Mouse (Mus musculus): ENCODE measurements around the gene Snap91. TPM values are rescaled to one million over a fixed set of nuclear protein-coding genes. Genes with fewer than 3 reads are reported as not detected.

Gene Snap91
- total and polyA plus RNA-seq, 2 experiments = 0.18 TPM; not detected in 1

DNA sequence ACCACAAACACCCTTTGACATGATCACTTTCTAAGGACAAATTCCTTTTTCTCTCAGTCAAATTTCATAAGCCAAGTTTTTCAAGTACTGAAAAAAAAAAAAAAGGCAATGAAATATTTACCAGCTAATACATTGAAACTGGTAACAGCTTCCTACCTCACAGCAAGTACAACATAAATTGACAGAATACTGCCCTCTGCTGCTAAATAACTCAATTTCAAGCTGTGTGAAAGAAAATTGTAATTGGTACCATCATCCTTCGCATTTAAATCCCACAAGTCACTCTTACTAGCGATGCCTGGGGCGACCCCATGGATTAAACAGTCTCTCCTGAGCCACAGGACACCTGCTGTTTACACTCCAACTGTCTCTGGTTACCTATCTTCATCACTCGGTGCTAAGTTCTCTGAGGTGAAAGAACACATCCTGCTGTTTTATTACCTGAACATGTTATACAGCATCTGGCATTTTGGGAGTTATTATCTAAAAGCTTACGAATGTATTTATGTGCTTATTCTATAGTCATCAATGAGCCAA, 69.7 kb downstream of the Snap91 start:
- H3K79me2 ChIP-seq (ENCODE audit: control insufficient read depth, insufficient read depth, low read length) = no peaks in the 10 kb centered on the region
- no peak overlapping the region for H3K9ac ChIP-seq (ENCODE audit: low read depth, low read length)
- H3K4me3 ChIP-seq (ENCODE audit: insufficient read depth, low read depth, low read length) = no peak overlapping the region
- TF ChIP-seq POLR2A (IDR thresholded peaks at IDR 0.05; ENCODE audit: extremely low read depth, insufficient read depth, low read length) = no peak
- no peak for TF ChIP-seq CTCF (IDR thresholded peaks at IDR 0.05; ENCODE audit: low read depth, low read length)
- H3K27me3 ChIP-seq (ENCODE audit: control insufficient read depth, insufficient read depth, low read length) = no peaks in the 10 kb centered on the region
- no peak overlapping the region for H3K27ac ChIP-seq (replicated peaks; ENCODE audit: insufficient read depth, low read depth, low read length)
- WGBS = 50% methylated on average over 5 of the region's 5 CpGs
- no peak for DNase-seq (ENCODE audit: extremely low read depth, low read depth, low spot score)
- H3K36me3 ChIP-seq (ENCODE audit: control insufficient read depth, insufficient read depth, low read length) = no peaks in the 10 kb centered on the region
- no peaks in the 10 kb centered on the region for H3K4me1 ChIP-seq (ENCODE audit: control insufficient read depth, insufficient read depth, low read length)

DNA sequence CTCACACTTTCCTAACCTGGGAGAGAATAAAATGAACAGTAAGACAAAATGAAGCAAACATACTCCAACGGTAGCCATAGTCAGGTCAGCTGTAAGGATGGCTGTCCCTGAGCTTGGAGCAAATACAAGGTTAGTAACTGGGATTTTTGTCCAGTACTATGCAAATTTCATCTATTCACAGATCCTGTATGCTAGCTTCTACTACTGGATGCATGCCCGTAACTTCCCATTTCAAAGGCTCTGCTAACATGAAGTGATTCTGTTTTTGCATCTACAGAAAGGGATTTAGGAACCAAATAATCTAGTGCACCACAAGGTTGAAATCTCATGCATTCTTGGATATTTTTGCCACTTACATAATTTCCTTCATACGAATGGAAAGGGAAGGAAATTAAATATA, 70.2 kb downstream of the Snap91 start:
- DNase-seq (ENCODE audit: extremely low read depth, low read depth, low spot score) = no peak
- WGBS = 72% methylated on average over 3 of the region's 3 CpGs
- Histone ChIP-seq H3K27me3 (ENCODE audit: control insufficient read depth, insufficient read depth, low read length) (no peaks in the 10 kb centered on the region), H3K9ac (ENCODE audit: low read depth, low read length) (no peak overlapping the region), H3K79me2 (ENCODE audit: control insufficient read depth, insufficient read depth, low read length) (no peaks in the 10 kb centered on the region), H3K36me3 (ENCODE audit: control insufficient read depth, insufficient read depth, low read length) (no peaks in the 10 kb centered on the region), H3K4me3 (ENCODE audit: insufficient read depth, low read depth, low read length) (no peak overlapping the region), H3K4me1 (ENCODE audit: control insufficient read depth, insufficient read depth, low read length) (no peaks in the 10 kb centered on the region), H3K27ac (replicated peaks; ENCODE audit: insufficient read depth, low read depth, low read length) (no peak overlapping the region)
- TF ChIP-seq CTCF (IDR thresholded peaks at IDR 0.05; ENCODE audit: low read depth, low read length) (no peak), POLR2A (IDR thresholded peaks at IDR 0.05; ENCODE audit: extremely low read depth, insufficient read depth, low read length) (no peak)

DNA sequence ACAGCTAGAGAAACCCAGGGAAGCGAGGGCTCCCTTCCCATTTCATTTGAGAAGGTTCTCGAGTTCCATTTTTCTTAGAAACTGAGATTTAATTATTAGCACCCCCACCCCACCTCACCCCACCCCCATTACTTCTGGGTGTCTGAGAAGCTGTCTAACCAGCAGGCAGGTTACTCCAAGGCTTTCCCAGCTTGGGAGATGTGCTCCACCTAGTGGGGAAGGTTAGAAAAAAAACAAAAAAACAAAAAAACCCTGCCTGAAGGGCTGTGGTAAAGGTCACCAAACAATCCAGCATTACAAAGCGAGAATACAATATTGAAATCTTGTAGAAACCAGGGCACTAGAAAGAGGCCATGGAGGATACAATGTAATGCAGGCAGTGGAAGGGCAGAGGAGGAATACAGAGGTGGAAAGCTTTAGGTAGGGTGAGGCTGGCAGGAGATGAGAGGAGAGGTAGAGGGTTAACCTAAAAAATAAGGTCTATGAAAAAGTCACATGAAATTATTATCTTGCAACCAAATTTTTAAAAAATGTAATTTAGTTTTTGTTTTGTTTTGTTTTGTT, 79.8 kb downstream of the Snap91 start:
- TF ChIP-seq POLR2A (IDR thresholded peaks at IDR 0.05; ENCODE audit: extremely low read depth, insufficient read depth, low read length) = no peak
- peak; percentile 38; the same call in 1 of the 2 replicates for TF ChIP-seq CTCF (IDR thresholded peaks at IDR 0.05; ENCODE audit: low read depth, low read length)
- H3K4me3 ChIP-seq (ENCODE audit: insufficient read depth, low read depth, low read length) = no peak overlapping the region
- H3K79me2 ChIP-seq (ENCODE audit: control insufficient read depth, insufficient read depth, low read length) = no peaks in the 10 kb centered on the region
- no peak overlapping the region for H3K9ac ChIP-seq (ENCODE audit: low read depth, low read length)
- DNase-seq (ENCODE audit: extremely low read depth, low read depth, low spot score) = peak; percentile 22
- no peak overlapping the region for H3K27ac ChIP-seq (replicated peaks; ENCODE audit: insufficient read depth, low read depth, low read length)
- no peaks in the 10 kb centered on the region for H3K27me3 ChIP-seq (ENCODE audit: control insufficient read depth, insufficient read depth, low read length)
- 36% methylated on average over 3 of the region's 3 CpGs for WGBS
- no peaks in the 10 kb centered on the region for H3K4me1 ChIP-seq (ENCODE audit: control insufficient read depth, insufficient read depth, low read length)
- H3K36me3 ChIP-seq (ENCODE audit: control insufficient read depth, insufficient read depth, low read length) = no peaks in the 10 kb centered on the region

DNA sequence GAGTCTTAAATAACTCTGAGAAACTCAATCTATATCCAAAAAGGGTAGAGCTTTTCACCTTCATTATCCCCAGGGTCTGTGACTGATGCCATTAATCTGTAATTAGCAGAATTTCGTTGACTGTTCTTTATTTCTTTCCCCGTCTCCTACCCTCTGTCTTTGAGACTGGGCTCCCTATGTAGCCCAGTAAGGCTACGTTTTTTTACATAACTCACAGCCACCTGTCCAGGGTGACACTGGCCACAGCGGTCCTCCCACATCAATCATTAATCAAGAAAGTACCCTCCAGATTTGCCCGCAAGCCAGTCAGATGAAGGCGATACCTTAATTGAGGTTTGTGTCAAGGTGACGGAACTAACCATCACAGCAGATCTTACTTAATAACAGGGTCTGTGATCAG, 81.4 kb downstream of the Snap91 start:
- no peak for DNase-seq (ENCODE audit: extremely low read depth, low read depth, low spot score)
- H3K4me1 ChIP-seq (ENCODE audit: control insufficient read depth, insufficient read depth, low read length) = no peaks in the 10 kb centered on the region
- no peak overlapping the region for H3K4me3 ChIP-seq (ENCODE audit: insufficient read depth, low read depth, low read length)
- no peak for TF ChIP-seq POLR2A (IDR thresholded peaks at IDR 0.05; ENCODE audit: extremely low read depth, insufficient read depth, low read length)
- TF ChIP-seq CTCF (IDR thresholded peaks at IDR 0.05; ENCODE audit: low read depth, low read length) = no peak
- H3K79me2 ChIP-seq (ENCODE audit: control insufficient read depth, insufficient read depth, low read length) = no peaks in the 10 kb centered on the region
- WGBS = 83% methylated on average over 7 of the region's 7 CpGs
- H3K27ac ChIP-seq (replicated peaks; ENCODE audit: insufficient read depth, low read depth, low read length) = no peak overlapping the region
- H3K9ac ChIP-seq (ENCODE audit: low read depth, low read length) = no peak overlapping the region
- H3K36me3 ChIP-seq (ENCODE audit: control insufficient read depth, insufficient read depth, low read length) = no peaks in the 10 kb centered on the region
- no peaks in the 10 kb centered on the region for H3K27me3 ChIP-seq (ENCODE audit: control insufficient read depth, insufficient read depth, low read length)

DNA sequence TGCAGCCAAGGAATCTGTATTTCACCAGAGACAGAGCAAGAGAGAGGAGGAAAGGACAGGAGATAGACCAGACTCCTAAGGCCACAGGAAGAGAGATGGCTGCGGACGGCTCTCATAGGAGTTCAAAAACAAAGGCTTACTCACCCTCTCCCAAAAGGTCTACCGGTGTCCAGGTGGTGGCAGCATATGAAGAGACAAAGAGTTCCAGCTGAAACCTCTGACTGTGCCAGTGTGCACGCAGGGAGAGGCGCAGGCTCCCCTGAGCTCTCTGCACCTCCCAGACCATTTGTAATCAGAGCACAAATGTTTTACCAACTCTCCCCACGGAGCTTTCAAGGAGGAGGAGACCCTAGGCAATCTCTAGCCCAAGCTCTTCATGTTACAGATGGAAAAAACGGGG, 81.8 kb downstream of the Snap91 start:
- TF ChIP-seq CTCF (IDR thresholded peaks at IDR 0.05; ENCODE audit: low read depth, low read length) (no peak), POLR2A (IDR thresholded peaks at IDR 0.05; ENCODE audit: extremely low read depth, insufficient read depth, low read length) (no peak)
- Histone ChIP-seq H3K4me3 (ENCODE audit: insufficient read depth, low read depth, low read length) (no peak overlapping the region), H3K9ac (ENCODE audit: low read depth, low read length) (no peak overlapping the region), H3K79me2 (ENCODE audit: control insufficient read depth, insufficient read depth, low read length) (no peaks in the 10 kb centered on the region), H3K36me3 (ENCODE audit: control insufficient read depth, insufficient read depth, low read length) (no peaks in the 10 kb centered on the region), H3K27ac (replicated peaks; ENCODE audit: insufficient read depth, low read depth, low read length) (no peak overlapping the region), H3K27me3 (ENCODE audit: control insufficient read depth, insufficient read depth, low read length) (no peaks in the 10 kb centered on the region), H3K4me1 (ENCODE audit: control insufficient read depth, insufficient read depth, low read length) (no peaks in the 10 kb centered on the region)
- no peak for DNase-seq (ENCODE audit: extremely low read depth, low read depth, low spot score)
- 56% methylated on average over 7 of the region's 7 CpGs for WGBS

DNA sequence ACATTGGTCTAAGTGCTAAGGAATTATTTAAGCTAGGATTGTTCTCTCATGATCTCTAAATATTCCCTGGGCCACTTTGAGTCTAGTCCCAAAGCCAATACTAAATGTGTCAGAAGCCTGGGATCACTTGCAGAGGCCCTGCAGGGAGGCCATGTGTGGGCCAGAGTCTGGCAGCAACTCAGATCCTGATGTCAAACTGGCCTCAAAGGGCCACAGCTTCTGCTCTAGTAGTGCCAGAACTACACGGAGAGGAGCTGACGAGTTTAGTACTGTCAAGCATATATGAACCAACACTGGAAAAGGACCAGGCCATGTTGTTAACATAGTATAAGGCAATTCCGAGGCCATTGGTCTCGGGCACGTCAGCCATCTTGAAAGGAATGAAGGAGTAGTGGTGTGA, 82.3 kb downstream of the Snap91 start:
- no peak for TF ChIP-seq POLR2A (IDR thresholded peaks at IDR 0.05; ENCODE audit: extremely low read depth, insufficient read depth, low read length)
- TF ChIP-seq CTCF (IDR thresholded peaks at IDR 0.05; ENCODE audit: low read depth, low read length) = no peak
- Histone ChIP-seq H3K27ac (replicated peaks; ENCODE audit: insufficient read depth, low read depth, low read length) (no peak overlapping the region), H3K79me2 (ENCODE audit: control insufficient read depth, insufficient read depth, low read length) (no peaks in the 10 kb centered on the region), H3K4me3 (ENCODE audit: insufficient read depth, low read depth, low read length) (no peak overlapping the region), H3K9ac (ENCODE audit: low read depth, low read length) (no peak overlapping the region), H3K36me3 (ENCODE audit: control insufficient read depth, insufficient read depth, low read length) (no peaks in the 10 kb centered on the region), H3K27me3 (ENCODE audit: control insufficient read depth, insufficient read depth, low read length) (no peaks in the 10 kb centered on the region), H3K4me1 (ENCODE audit: control insufficient read depth, insufficient read depth, low read length) (no peaks in the 10 kb centered on the region)
- no peak for DNase-seq (ENCODE audit: extremely low read depth, low read depth, low spot score)
- 88% methylated on average over 5 of the region's 5 CpGs for WGBS
